Mouse (Mus musculus) C2C12 (cell line): Measurements from ENCODE around the gene Rec114.

ENCODE experiments used
- CTCF ChIP-seq: IDR thresholded peaks from one replicate; pipeline ENCODE4 v1.5.1; 2011; ENCODE audit not compliant: control insufficient read depth, insufficient read depth, insufficient read length
- MAX ChIP-seq: IDR thresholded peaks from one replicate; pipeline ENCODE4 v1.6.1; 2011; ENCODE audit warnings: mild to moderate bottlenecking, control low read depth

DNA sequence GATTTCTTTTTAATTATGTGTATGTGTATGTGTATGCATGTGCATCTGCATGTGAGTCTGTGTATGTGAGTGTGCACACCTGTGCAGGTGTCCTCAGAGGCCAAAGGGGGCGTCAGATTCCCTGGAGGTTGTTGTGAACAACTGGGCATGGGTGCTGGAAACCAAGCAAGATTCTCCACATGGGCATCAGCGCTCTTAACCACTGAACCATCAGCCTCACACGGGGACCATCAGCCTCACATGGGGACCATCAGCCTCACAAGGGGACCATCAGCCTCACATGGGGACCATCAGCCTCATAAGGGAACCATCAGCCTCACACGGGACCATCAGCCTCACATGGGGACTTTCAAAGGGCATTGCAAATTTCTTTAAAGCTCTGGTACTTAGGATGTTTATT is 53.1 kb downstream of the Rec114 start:
- TF ChIP-seq CTCF (no peak), MAX (no peak)
